Mouse (Mus musculus) neural tube, embryonic 11.5 days (tissue): ENCODE data around the gene Pou2f2. TPM values are rescaled to one million over a fixed set of nuclear protein-coding genes. Genes with fewer than 3 reads are reported as not detected.
A peak's percentile ranks its signal among the peaks of the same experiment; 100 is the strongest.

Source experiments
- ATAC-seq: fragments of 200-750 bp; cut with Nextera tagmentation; 2 replicates; pipeline ENCODE4 v1.8.0; 2017; ENCODE audit warnings: moderate number of reproducible peaks, mild to moderate bottlenecking, moderate TSS enrichment, moderate library complexity; ENCODE audit not compliant: insufficient read depth, low FRiP score, low TSS enrichment
- DNase-seq: peaks from one replicate; pipeline ENCODE4 v3.0.0-alpha.2; 2015; ENCODE audit warnings: low spot score
- H3K27ac ChIP-seq: fragments of 300-500 bp; sonication (generic); 2 replicates; pipeline ENCODE4 v1.5.1; 2014; ENCODE audit warnings: low read depth, mild to moderate bottlenecking, low read length
- H3K27me3 ChIP-seq: fragments of 300-500 bp; sonication (generic); 2 replicates; pipeline ENCODE4 v1.6.1; 2014; ENCODE audit warnings: mild to moderate bottlenecking, low read length, mixed read lengths; ENCODE audit not compliant: control insufficient read depth, insufficient read depth
- H3K36me3 ChIP-seq: fragments of 300-500 bp; sonication (generic); 2 replicates; pipeline ENCODE4 v1.6.1; 2014; ENCODE audit warnings: mild to moderate bottlenecking, low read length, moderate library complexity, mixed read lengths; ENCODE audit not compliant: control insufficient read depth, insufficient read depth
- H3K4me1 ChIP-seq: fragments of 300-500 bp; sonication (generic); 2 replicates; pipeline ENCODE4 v1.6.1; 2014; ENCODE audit warnings: low read length, mixed read lengths; ENCODE audit not compliant: control insufficient read depth, insufficient read depth
- H3K4me2 ChIP-seq: fragments of 300-500 bp; sonication (generic); 2 replicates; pipeline ENCODE4 v1.6.1; 2014; ENCODE audit warnings: low read depth, mild to moderate bottlenecking, moderate library complexity
- H3K4me3 ChIP-seq: fragments of 300-500 bp; sonication (generic); 2 replicates; pipeline ENCODE4 v1.5.1; 2014; ENCODE audit warnings: low read depth, low read length
- H3K9ac ChIP-seq: fragments of 300-500 bp; sonication (generic); 2 replicates; pipeline ENCODE4 v1.6.1; 2014; ENCODE audit warnings: mild to moderate bottlenecking, low read length
- H3K9me3 ChIP-seq: fragments of 300-500 bp; sonication (generic); 2 replicates; pipeline ENCODE4 v1.6.1; 2016; ENCODE audit warnings: low read length; ENCODE audit not compliant: control insufficient read depth
- WGBS: fragments of 180-500 bp; shearing (Covaris S2); extraction: QIAGEN DNeasy Blood & Tissue Kit; methylation state at CpG from one replicate; pipeline ENCODE4 v1.1.7; 2014; 5-methylcytosine and 5-hydroxymethylcytosine counted together
- polyA plus RNA-seq: library from polyadenylated mRNA; unstranded; fragments of >200 nt; fragmentation: Nextera tagmentation; extraction: Ambion mirVana; gene quantifications from 2 replicates; pipeline ENCODE4 v1.2.1, GENCODE M21; 2014

The Pou2f2 gene
- polyA plus RNA-seq, 1 experiment from 2014 or later, result 40.9 TPM

DNA sequence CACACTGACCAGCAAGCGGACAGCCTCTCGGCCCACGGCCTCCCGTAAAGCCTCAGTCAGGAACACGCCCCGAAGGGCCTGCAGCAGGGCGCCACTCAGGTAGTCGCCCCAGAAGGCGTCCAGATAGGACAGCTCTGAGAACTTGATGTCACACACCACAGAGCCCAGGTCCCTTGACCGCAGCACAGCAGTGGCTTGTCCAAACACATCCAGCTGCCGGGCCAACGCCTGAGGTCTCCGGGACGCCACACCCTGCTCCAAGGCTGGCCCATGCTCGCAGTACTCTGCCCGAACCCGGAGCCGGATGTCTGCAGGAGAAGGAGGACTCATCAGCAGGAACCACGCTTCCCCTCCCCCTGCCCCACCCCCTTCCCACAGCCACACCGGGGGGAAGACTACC lies 24.1 kb upstream of the Pou2f2 start:
- H3K27ac ChIP-seq, result no peak overlapping the region
- no peak overlapping the region for H3K4me3 ChIP-seq
- no peaks in the 10 kb centered on the region for H3K9me3 ChIP-seq
- ATAC-seq (no peak), DNase-seq (no peak)
- no peak overlapping the region for H3K9ac ChIP-seq
- peaks cover 5% of the 10 kb centered on the region for H3K36me3 ChIP-seq
- no peaks in the 10 kb centered on the region for H3K4me1 ChIP-seq
- H3K4me2 ChIP-seq, result no peak overlapping the region
- WGBS, result 87% methylated on average over 20 of the region's 20 CpGs
- no peaks in the 10 kb centered on the region for H3K27me3 ChIP-seq

DNA sequence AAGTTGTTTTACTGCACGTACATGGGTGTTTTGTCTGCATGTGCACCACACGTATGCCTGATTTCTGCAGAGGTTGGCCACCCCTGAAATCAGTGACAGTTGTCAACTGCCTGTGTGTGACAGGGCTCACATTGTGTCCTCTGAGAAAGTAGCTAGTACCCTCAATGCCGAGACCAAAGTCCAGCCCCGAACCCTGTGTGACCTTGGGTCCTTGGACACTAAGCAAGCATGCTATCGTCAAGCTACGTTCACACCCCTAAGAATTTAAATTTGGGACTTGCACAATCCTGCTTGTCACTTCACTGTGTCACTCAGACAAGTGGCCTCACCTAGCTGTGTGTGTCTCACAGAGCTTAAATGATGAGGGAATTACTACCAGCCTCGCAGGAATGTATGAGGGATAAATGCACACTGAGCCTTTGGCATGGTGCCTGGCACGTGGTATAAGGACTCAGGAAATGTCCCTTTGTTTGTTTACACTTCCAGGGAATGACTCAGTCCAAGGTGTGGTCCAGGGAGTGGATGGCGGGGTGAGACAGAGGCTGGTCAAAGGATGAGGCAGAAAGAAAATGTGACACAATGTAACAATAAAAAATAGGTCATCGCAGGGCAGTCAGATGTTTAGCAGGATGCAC lies 18.0 kb upstream of the Pou2f2 start:
- H3K4me3 ChIP-seq, result no peak overlapping the region
- no peak overlapping the region for H3K27ac ChIP-seq
- 76% methylated on average over 10 of the region's 10 CpGs for WGBS
- no peak for DNase-seq
- no peak overlapping the region for H3K4me2 ChIP-seq
- ATAC-seq, result no peak
- no peaks in the 10 kb centered on the region for H3K9me3 ChIP-seq
- no peaks in the 10 kb centered on the region for H3K4me1 ChIP-seq
- H3K27me3 ChIP-seq, result no peaks in the 10 kb centered on the region
- H3K9ac ChIP-seq, result no peak overlapping the region
- peaks cover 3% of the 10 kb centered on the region; the same call in 1 of the 2 replicates for H3K36me3 ChIP-seq

DNA sequence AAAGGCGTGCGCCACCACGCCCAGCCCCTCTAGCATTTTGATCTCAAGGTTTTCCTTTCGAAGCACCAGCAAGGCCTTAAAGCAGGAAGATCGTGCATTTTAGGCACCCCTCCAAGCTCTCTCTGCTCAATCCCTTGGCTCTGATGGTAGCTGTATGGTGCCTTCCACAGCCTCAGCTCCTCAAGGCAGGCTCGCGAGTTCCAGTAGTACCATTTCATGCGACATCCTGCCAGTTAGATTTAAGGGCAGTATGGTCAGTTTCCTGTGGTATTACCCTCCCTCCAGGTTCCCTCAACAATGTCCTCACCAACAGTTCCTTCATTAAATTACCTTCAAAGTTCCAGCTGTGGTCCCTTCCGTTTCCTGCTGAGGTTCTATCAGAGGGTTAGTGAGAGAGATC lies 16.6 kb upstream of the Pou2f2 start:
- WGBS, result 81% methylated on average over 9 of the region's 9 CpGs
- Histone ChIP-seq H3K36me3 (no peaks in the 10 kb centered on the region), H3K4me2 (no peak overlapping the region), H3K9ac (no peak overlapping the region), H3K27me3 (no peaks in the 10 kb centered on the region), H3K4me3 (no peak overlapping the region), H3K9me3 (no peaks in the 10 kb centered on the region), H3K27ac (no peak overlapping the region), H3K4me1 (no peaks in the 10 kb centered on the region)
- ATAC-seq, result no peak
- DNase-seq, result no peak

DNA sequence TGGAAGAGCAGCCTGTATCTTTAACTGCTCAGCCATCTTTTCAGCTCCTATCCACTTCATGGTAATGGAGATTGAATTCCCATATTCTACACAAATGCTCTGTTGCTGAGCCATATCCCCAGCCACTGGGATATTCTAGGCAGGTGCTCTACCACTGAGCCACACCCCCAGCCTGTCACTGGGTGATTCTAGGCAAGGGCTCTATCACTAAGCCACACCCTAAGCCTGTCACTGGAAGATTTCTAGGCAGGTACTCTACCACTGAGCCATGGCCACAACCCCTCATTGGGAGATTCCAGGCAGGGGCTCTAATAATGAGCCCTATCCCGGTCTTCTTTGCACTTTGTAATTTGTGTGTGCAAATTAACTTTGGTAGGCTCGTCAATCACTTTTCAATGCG lies 15.6 kb upstream of the Pou2f2 start:
- Histone ChIP-seq H3K27me3 (no peaks in the 10 kb centered on the region), H3K27ac (no peak overlapping the region), H3K36me3 (no peaks in the 10 kb centered on the region), H3K4me3 (no peak overlapping the region), H3K4me2 (no peak overlapping the region), H3K4me1 (no peaks in the 10 kb centered on the region), H3K9ac (no peak overlapping the region), H3K9me3 (no peaks in the 10 kb centered on the region)
- DNase-seq (no peak), ATAC-seq (no peak)
- WGBS, result 81% methylated on average over 3 of the region's 3 CpGs

DNA sequence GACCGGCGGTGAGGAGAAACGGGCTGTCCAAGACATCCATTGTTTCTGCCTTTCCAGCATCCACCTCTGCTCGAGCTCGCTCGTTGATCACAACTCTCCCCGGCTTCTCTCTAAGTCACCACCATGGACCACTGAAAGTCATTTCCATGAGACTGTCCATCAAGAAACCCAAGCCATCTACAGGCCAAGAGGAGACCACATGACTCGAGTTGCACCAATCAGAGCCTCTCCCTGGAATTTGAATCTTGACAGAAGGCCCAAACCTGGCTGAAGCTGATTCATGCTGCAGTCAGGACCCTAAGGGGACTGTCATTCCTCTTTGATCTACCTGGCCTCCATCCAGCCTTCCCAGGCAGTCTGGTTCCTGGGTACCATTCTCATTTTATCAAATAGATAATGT lies 12.6 kb upstream of the Pou2f2 start:
- no peaks in the 10 kb centered on the region for H3K27me3 ChIP-seq
- H3K4me3 ChIP-seq, result no peak overlapping the region
- no peaks in the 10 kb centered on the region for H3K4me1 ChIP-seq
- no peak overlapping the region for H3K4me2 ChIP-seq
- ATAC-seq, result no peak
- 79% methylated on average over 8 of the region's 8 CpGs for WGBS
- no peaks in the 10 kb centered on the region for H3K9me3 ChIP-seq
- no peaks in the 10 kb centered on the region for H3K36me3 ChIP-seq
- no peak overlapping the region for H3K9ac ChIP-seq
- no peak for DNase-seq
- H3K27ac ChIP-seq, result no peak overlapping the region

DNA sequence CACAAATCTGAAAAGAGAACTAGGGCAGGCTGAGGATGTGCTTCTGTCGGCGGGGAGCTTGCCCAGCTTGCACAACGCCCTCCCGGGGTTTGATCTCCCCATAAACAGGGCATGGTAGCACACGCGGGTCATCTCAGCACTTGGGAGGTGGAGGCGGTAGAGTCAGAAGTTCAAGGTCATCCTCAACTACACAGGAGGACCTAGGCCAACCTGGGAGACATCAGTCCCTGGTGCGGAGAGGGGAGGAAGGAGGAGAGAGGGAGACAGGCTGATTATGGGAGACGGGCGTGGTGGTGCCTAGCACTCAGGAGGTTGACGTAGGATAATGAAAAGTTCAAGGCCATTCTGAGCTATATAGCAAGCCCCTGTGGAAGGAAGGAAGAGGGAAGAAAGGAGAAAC lies 11.3 kb upstream of the Pou2f2 start:
- Histone ChIP-seq H3K27me3 (no peaks in the 10 kb centered on the region), H3K9ac (no peak overlapping the region), H3K4me3 (no peak overlapping the region), H3K4me2 (no peak overlapping the region), H3K36me3 (no peaks in the 10 kb centered on the region), H3K27ac (no peak overlapping the region), H3K9me3 (no peaks in the 10 kb centered on the region), H3K4me1 (no peaks in the 10 kb centered on the region)
- WGBS, result 87% methylated on average over 11 of the region's 11 CpGs
- ATAC-seq, result no peak
- no peak for DNase-seq

DNA sequence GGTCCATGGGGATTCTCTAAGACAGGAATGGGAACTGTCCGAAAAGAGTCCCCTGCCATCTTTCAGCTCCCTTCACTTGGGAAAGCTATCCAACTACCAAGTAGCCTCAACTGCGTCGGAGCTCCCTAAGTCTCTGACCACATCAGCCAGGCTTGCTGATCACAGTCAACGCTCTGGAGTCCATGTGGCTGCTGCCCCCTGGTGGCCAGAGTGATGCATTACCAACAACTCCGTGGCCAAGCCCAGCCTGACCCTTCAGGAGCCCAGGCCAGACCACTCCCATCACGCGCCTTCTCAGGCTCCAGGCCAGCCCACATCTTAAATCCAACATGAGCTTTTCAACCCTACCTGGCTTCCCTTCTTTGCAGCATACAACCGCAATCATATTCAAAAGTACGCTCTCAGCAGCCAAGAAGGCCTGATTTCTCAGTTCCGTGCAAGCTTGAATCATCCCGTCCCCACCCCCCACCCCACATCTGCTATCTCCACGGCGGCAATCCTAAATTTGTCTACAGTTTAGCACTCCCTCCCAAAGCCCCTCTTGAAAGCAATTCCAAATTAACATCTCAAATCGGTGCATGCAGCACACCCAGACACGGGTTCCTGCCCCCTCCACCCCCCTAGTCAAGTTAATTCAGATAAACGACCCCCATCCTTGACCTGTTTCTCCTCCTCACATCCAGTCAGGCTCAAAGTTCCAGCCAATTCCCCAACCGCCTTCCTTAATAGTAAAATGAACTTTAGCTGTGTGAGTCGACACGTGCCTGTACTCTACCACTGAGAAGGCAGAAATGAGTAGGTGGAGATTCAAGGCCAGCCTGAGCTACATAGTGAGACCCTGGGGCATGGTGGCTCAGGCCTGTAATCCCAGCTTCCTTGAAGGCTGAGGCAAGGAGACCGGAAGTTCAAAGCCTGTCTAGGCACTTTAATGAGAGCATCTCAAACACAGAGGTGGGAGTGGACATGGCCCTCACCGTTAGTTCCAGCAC lies 8.4 kb upstream of the Pou2f2 start:
- peak; percentile 90 for DNase-seq
- H3K27me3 ChIP-seq, result no peaks in the 10 kb centered on the region
- WGBS, result 24% methylated on average over 21 of the region's 21 CpGs
- no peak overlapping the region for H3K4me2 ChIP-seq
- H3K9ac ChIP-seq, result no peak overlapping the region
- H3K4me3 ChIP-seq, result no peak overlapping the region
- no peaks in the 10 kb centered on the region for H3K36me3 ChIP-seq
- ATAC-seq, result peak; percentile 81
- H3K27ac ChIP-seq, result no peak overlapping the region
- no peaks in the 10 kb centered on the region for H3K4me1 ChIP-seq
- H3K9me3 ChIP-seq, result no peaks in the 10 kb centered on the region

DNA sequence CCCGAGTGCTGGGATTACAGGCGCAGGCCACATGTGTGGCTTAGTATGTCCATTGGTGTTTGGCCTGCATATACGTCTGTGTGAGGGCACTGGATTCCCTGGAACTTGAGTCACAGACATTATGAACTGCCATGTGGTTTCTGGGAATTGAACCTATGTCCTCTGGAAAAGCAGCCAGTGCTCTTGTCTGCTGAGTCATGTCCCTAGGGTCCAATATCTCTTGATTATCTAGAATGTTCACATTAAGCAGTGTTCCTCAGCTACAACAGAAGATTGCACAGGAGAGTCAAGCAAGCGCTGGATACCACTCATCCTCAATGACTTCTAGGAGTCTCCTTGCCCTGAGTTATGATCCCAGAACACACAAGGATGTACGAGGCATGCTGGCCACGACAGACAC lies 4.6 kb upstream of the Pou2f2 start:
- peaks cover 32% of the 10 kb centered on the region for H3K27me3 ChIP-seq

More for the DNA sequence above, 4.6 kb upstream of the Pou2f2 start:
- Histone ChIP-seq H3K9ac (no peak overlapping the region), H3K4me1 (peaks cover 12% of the 10 kb centered on the region), H3K36me3 (no peaks in the 10 kb centered on the region), H3K4me3 (no peak overlapping the region), H3K4me2 (no peak overlapping the region), H3K9me3 (no peaks in the 10 kb centered on the region), H3K27ac (no peak overlapping the region)
- ATAC-seq (no peak), DNase-seq (no peak)
- 77% methylated on average over 6 of the region's 6 CpGs for WGBS
